Mouse (Mus musculus) embryonic facial prominence, embryonic 12.5 days (tissue): ENCODE data around the gene Cherp. TPM values are rescaled to one million over a fixed set of nuclear protein-coding genes. Genes with fewer than 3 reads are reported as not detected.

Source experiments
- ATAC-seq: fragments of 200-750 bp; cut with Nextera tagmentation; 2 replicates; pipeline ENCODE4 v1.8.0; 2017; ENCODE audit not compliant: insufficient number of reproducible peaks, insufficient read depth, low FRiP score, low TSS enrichment
- H3K27ac ChIP-seq: fragments of 300-500 bp; sonication (generic); 2 replicates; pipeline ENCODE4 v1.5.1; 2016; ENCODE audit warnings: mild to moderate bottlenecking
- H3K27me3 ChIP-seq: fragments of 300-500 bp; sonication (generic); 2 replicates; pipeline ENCODE4 v1.6.1; 2016; ENCODE audit warnings: mild to moderate bottlenecking, moderate library complexity
- H3K36me3 ChIP-seq: fragments of 300-500 bp; sonication (generic); 2 replicates; pipeline ENCODE4 v1.6.1; 2016; ENCODE audit warnings: mild to moderate bottlenecking
- H3K4me1 ChIP-seq: fragments of 300-500 bp; sonication (generic); 2 replicates; pipeline ENCODE4 v1.6.1; 2016
- H3K4me2 ChIP-seq: fragments of 300-500 bp; sonication (generic); replicated peaks from 2 replicates; pipeline ENCODE4 v1.6.1; 2016; ENCODE audit warnings: mild to moderate bottlenecking, moderate library complexity
- H3K4me3 ChIP-seq: fragments of 300-500 bp; sonication (generic); 2 replicates; pipeline ENCODE4 v1.5.1; 2016; ENCODE audit warnings: mild to moderate bottlenecking
- H3K9ac ChIP-seq: fragments of 300-500 bp; sonication (generic); 2 replicates; pipeline ENCODE4 v1.6.1; 2016; ENCODE audit warnings: mild to moderate bottlenecking, moderate library complexity
- H3K9me3 ChIP-seq: fragments of 300-500 bp; sonication (generic); 2 replicates; pipeline ENCODE4 v1.6.1; 2016; ENCODE audit warnings: mild to moderate bottlenecking, moderate library complexity
- WGBS: fragments of 180-500 bp; shearing (Covaris S2); methylation state at CpG from one replicate; pipeline ENCODE4 v1.1.7; 2016; 5-methylcytosine and 5-hydroxymethylcytosine counted together
- polyA plus RNA-seq: library from polyadenylated mRNA; unstranded; fragments of >200 nt; fragmentation: Nextera tagmentation; extraction: Ambion mirVana; gene quantifications from 2 replicates; pipeline ENCODE4 v1.2.1, GENCODE M21; 2016

Gene Cherp
- polyA plus RNA-seq, 1 experiment from 2014 or later, result 64.4 TPM

DNA sequence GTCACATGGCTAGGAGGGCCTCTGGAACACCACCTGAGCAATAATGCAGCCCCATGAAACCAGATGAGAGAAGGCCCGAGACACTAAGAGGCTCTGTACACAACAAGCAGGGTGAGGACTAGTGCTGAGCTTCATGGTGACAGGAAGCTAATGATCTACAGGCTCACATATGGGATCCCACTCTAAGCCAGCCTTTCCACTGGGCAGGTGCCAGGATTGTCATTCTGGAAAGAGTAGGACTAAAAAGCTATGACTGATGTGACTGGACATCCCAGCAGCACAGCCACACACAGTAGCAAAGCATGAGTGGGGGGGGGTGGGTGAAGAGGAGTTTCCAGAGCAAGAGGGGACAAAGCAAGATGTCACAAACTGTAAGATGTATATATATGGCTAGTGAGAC, 22.9 kb upstream of the Cherp start:
- Histone ChIP-seq H3K4me3 (no peak overlapping the region), H3K27ac (no peak overlapping the region), H3K4me1 (peaks cover 9% of the 10 kb centered on the region), H3K9me3 (no peaks in the 10 kb centered on the region), H3K36me3 (peaks cover 37% of the 10 kb centered on the region), H3K9ac (no peak overlapping the region), H3K27me3 (no peaks in the 10 kb centered on the region), H3K4me2 (no peak overlapping the region)
- ATAC-seq, result no peak
- 69% methylated on average over 1 of the region's 1 CpGs for WGBS

DNA sequence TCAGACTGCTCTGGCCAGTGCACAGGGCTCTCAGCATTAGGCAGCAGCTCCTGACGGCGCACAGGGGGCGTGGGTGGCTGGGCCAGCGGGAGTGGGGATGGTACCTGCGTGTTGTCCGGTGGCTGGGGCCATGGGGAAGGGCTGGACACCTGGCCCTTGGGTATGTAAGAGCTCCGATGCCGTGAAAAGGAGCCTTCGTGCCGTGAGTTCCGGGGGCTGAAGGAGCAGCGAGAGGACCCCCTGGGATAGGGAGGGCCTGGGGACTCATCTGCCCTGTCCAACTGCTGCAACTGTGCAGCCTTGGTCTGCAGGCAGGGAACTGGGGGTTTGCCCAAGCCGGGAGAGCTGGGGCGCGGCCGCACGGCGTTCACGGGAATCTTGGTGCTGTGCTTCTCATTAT, 21.2 kb upstream of the Cherp start:
- H3K9ac ChIP-seq, result no peak overlapping the region
- H3K4me2 ChIP-seq, result no peak overlapping the region
- no peaks in the 10 kb centered on the region for H3K27me3 ChIP-seq
- H3K9me3 ChIP-seq, result no peaks in the 10 kb centered on the region
- H3K4me3 ChIP-seq, result no peak overlapping the region
- peaks cover 14% of the 10 kb centered on the region for H3K4me1 ChIP-seq
- peaks cover 33% of the 10 kb centered on the region for H3K36me3 ChIP-seq
- no peak for ATAC-seq
- no peak overlapping the region for H3K27ac ChIP-seq
- WGBS, result 95% methylated on average over 19 of the region's 19 CpGs

DNA sequence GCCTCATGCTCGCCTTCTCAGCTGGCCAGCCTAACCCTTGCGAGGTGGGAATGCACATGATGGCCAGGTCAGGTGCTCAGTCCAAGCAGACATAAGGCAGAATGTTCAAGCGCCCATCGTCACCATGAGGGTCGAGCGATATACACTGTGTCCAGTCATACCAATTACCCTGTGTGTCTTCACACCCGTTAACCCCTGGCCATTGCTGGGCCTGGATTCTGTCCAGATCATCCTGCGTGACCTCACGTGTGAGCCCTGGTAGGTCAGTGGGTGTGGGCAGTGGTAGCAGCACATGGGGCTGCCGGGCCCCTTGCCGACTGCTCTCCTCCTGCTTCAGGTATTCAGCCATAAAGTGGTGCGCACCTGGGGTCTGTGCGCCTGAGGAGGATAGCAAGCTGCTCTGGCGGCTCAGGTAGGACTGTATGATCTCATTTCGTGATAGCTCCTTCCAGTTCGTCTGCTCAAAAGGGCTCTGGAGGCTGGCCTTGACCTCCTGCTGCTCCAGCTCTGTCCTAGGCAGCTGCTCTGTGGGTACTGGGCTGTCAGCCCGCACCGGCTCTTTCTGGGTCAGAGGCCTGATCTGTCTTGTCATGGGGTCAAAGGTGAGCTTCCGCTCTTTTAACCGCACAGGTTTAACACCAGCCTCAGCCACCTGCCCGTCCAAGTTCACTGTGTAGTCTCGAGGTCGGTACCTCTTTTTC, 20.5 kb upstream of the Cherp start:
- no peak overlapping the region for H3K4me2 ChIP-seq
- 87% methylated on average over 23 of the region's 23 CpGs for WGBS
- H3K4me3 ChIP-seq, result no peak overlapping the region
- H3K36me3 ChIP-seq, result peaks cover 33% of the 10 kb centered on the region
- H3K27me3 ChIP-seq, result no peaks in the 10 kb centered on the region
- no peak for ATAC-seq
- peaks cover 20% of the 10 kb centered on the region for H3K4me1 ChIP-seq
- 0 out of 2 replicates have a peak overlapping the region, but pooled peaks have one; percentile 3 for H3K9ac ChIP-seq
- H3K27ac ChIP-seq, result no peak overlapping the region
- H3K9me3 ChIP-seq, result no peaks in the 10 kb centered on the region

DNA sequence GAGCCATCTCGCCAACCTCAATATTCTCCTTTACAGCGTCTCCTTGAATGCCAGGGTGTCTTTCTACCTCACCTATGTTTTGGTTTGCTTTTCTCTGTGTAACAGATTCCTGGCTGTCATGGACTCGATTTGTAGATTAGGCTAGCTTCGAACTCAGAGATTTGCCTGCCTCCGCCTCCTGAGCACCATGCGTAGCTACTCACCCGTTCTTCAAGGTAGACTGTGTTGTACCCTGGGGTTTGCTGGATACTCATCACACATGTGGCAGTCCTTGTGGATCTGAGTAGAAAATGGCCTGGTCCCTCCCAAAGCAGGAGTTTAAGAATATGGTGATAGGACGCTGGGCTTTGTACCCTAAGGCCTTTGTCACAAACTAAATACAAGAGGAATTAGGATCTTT, 18.4 kb upstream of the Cherp start:
- Histone ChIP-seq H3K4me2 (peak overlapping the region; percentile 89), H3K9ac (peak overlapping the region; percentile 70), H3K4me3 (peak overlapping the region; percentile 91), H3K27me3 (no peaks in the 10 kb centered on the region), H3K4me1 (peaks cover 24% of the 10 kb centered on the region), H3K9me3 (no peaks in the 10 kb centered on the region), H3K27ac (peak overlapping the region; percentile 66; the same call in 1 of the 2 replicates), H3K36me3 (peaks cover 36% of the 10 kb centered on the region)
- WGBS, result 14% methylated on average over 8 of the region's 8 CpGs
- ATAC-seq, result no peak

DNA sequence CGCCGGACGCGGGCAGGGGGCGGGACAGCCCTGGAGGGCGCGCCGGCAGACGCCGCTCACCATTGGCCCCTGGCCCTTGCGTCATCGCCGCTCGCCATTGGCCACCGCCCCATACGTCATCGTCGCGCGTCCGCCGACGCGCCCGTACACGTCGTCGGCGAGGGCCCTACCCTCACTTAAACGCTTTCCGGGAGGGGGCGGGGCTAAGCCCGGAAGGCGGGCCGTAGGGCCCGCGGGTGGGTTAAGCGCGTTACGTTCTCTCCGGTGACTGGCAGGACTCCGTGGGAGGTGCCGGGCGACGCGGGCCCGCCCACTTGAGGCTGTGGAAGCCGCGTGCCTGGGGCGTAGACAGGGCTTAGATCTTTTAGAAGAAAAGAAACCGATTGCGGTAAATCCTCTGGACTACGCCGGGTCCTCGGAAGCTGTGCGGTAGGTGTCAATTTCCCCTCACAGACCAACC, 17.6 kb upstream of the Cherp start:
- ATAC-seq, result peak; percentile 96
- H3K27me3 ChIP-seq, result no peaks in the 10 kb centered on the region
- peak overlapping the region; percentile 72 for H3K27ac ChIP-seq
- peaks cover 24% of the 10 kb centered on the region for H3K4me1 ChIP-seq
- no peaks in the 10 kb centered on the region for H3K9me3 ChIP-seq
- peak overlapping the region; percentile 92 for H3K9ac ChIP-seq
- H3K4me3 ChIP-seq, result peak overlapping the region; percentile 91
- under 1% methylated on average over 55 of the region's 56 CpGs for WGBS
- peak overlapping the region; percentile 89 for H3K4me2 ChIP-seq
- H3K36me3 ChIP-seq, result peaks cover 43% of the 10 kb centered on the region

DNA sequence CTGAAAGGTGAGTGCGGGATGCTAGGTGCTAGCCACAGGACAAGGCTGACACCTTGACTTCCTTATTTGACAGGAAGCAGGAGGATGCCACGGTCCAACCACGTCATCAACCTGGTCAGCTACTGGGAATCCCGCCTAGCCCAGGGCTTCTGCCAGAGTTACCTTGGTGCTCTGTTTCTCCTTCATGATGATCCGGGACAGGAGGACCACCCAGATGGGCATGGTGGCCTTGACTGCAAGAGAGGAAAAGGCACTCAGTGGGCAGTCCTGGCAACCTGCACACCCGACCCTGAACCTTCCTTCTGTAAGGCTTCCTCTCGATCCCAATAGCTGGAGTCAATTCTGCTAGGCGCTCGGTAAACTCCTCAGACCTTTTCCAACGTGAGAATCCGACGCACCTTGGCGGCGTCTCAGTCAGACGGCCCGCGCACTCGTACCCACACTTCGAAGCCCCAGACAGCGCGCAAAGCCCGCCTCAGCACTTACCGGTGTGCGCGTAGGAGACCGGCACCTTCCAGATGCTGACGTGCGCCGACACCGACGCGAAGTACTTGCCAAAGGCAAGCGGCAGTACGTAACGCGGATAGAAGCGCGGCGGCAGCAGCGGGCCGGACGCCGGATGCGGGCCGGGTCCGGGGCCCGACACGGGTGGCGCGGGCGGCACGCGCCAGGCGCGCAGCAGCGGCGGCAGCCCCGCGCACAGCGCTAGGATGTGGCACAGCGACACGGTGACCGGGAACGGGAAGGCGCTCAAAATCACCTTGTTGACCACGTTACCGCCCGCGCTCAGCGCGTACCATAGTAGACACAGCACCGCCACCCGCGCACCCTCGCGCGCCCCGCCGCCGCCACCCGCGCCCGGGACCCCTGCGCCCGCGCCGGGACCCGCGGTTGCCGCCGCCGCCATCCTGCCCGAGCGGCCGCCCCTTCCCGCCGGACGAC, 16.9 kb upstream of the Cherp start, which contains the start of gene Slc35e1:
Gene Slc35e1 (minus strand): TSS at position 935 of the 942 bp plus-strand sequence.
- Histone ChIP-seq H3K4me1 (peaks cover 24% of the 10 kb centered on the region), H3K9ac (peak within 1 kb of the TSS; percentile 92), H3K27ac (peak within 1 kb of the TSS; percentile 72), H3K9me3 (no peaks in the 10 kb centered on the region), H3K4me3 (peak within 1 kb of the TSS; percentile 91), H3K27me3 (no peaks in the 10 kb centered on the region), H3K36me3 (peaks cover 46% of the 10 kb centered on the region), H3K4me2 (peak within 1 kb of the TSS; percentile 89)
- WGBS, result 1% methylated on average over 94 of the region's 98 CpGs
- ATAC-seq, result no peak; the same call in 1 of the 2 replicates

DNA sequence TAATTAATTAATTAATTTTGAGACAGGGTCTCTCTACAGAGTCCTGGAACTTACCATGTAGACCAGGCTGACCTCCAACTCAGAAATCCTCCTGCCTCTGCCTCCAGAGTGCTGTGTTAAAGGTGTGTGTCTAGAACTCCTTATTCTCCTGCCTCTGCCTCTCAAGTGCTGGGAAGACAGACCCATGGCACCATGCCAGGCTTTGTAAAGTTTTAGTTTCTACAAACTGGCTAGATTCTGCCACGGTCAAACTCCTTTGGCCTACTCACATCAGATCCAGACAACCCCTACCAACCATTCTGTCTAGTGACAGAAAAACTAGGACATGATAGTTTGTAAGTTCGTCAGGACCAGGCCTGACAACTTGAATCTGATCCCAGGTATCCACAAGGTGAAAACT, 16.0 kb upstream of the Cherp start:
- peak overlapping the region; percentile 92; the same call in 1 of the 2 replicates for H3K9ac ChIP-seq
- peaks cover 24% of the 10 kb centered on the region for H3K4me1 ChIP-seq
- H3K27ac ChIP-seq, result no peak overlapping the region
- no peak for ATAC-seq
- H3K4me3 ChIP-seq, result peak overlapping the region; percentile 91
- no peaks in the 10 kb centered on the region for H3K9me3 ChIP-seq
- peak overlapping the region; percentile 89 for H3K4me2 ChIP-seq
- peaks cover 43% of the 10 kb centered on the region for H3K36me3 ChIP-seq
- H3K27me3 ChIP-seq, result no peaks in the 10 kb centered on the region
- WGBS, result 86% methylated on average over 2 of the region's 2 CpGs

DNA sequence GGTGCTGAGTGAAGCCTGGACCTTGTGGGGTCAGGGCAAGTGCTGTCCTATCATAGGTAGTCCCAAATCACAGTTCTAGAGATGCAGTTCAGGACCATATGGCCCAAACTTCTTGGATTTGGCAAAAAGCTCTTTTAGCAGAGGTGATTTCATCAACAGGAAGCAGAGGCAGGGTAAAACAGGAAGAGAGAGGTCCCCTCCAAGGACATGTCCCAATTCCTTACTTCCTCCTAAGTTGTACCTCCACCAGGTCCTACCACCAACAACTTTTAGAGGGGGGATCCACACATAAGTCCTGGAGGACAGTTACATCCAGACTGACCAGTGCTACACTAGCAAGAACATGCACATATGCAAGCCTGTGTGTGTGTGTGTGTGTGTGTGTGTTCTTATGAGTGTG, 12.0 kb upstream of the Cherp start:
- no peak overlapping the region for H3K9ac ChIP-seq
- H3K4me3 ChIP-seq, result no peak overlapping the region
- H3K27ac ChIP-seq, result no peak overlapping the region
- no peaks in the 10 kb centered on the region for H3K27me3 ChIP-seq
- H3K4me2 ChIP-seq, result no peak overlapping the region
- ATAC-seq, result no peak
- no peaks in the 10 kb centered on the region for H3K9me3 ChIP-seq
- peaks cover 14% of the 10 kb centered on the region for H3K4me1 ChIP-seq
- H3K36me3 ChIP-seq, result peaks cover 58% of the 10 kb centered on the region

DNA sequence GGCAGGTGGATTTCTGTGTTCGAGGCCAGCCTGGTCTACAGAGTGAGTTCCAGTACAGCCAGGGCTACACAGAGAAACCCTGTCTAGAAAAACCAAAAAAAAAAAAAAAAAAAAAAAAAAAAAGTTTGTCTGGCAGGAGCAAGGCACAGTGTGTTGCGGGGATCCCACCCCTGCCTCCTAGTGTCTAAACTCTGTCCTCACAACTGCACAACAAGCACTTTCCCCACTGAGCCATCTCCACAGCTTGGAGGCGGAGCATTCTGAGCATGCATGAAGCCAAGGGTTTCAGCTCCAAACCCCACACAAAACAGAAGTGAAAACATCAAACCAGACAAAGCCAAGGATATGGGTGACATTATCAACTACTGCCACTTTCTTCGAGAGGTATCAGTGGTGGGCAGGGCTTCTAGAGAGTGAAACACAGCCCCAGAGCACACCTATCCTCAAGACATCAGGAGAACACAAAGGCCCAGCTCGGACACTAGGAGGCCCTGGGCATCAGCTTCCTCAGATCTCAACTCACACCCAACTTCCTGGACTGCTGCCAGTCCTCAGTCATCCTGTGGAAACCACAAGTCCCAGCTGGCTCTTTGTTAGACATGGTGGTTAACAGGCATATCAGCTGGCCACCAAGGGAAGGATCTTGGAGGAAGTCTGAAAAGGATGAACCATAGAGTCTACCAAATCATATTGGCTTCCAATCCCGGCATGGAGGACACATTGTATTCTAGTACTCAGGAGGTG, 10.6 kb upstream of the Cherp start:
- peaks cover 60% of the 10 kb centered on the region for H3K36me3 ChIP-seq
- H3K9me3 ChIP-seq, result no peaks in the 10 kb centered on the region
- 90% methylated on average over 6 of the region's 6 CpGs for WGBS
- no peaks in the 10 kb centered on the region for H3K27me3 ChIP-seq
- H3K27ac ChIP-seq, result no peak overlapping the region
- H3K4me1 ChIP-seq, result peaks cover 5% of the 10 kb centered on the region
- H3K4me3 ChIP-seq, result no peak overlapping the region
- ATAC-seq, result no peak
- H3K9ac ChIP-seq, result no peak overlapping the region
- H3K4me2 ChIP-seq, result no peak overlapping the region

DNA sequence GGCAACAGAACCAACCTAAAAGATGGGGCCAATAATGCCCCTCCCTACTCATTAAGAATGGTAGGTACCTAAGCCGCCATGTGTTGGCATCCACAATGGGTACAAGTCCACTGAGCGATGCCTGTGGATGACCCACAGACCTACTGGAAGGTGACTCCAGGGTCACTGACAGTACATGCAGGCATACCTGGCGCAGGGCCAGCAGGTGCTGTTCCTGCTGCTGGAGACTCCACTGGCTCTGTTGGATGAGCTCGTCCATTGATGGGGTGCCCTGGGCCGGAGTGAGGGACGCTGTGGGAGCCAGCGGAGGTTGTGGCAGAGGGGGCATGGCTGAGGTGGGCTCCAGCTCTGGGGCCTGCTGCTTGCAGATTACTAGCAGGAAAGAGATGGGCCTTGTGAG, 4.3 kb downstream of the Cherp start:
- Histone ChIP-seq H3K36me3 (peaks cover 75% of the 10 kb centered on the region), H3K4me1 (peaks cover 7% of the 10 kb centered on the region; the same call in 1 of the 2 replicates), H3K9me3 (no peaks in the 10 kb centered on the region), H3K9ac (no peak overlapping the region), H3K27ac (no peak overlapping the region), H3K4me3 (no peak overlapping the region), H3K27me3 (no peaks in the 10 kb centered on the region), H3K4me2 (no peak overlapping the region)
- no peak for ATAC-seq
- 98% methylated on average over 7 of the region's 7 CpGs for WGBS

DNA sequence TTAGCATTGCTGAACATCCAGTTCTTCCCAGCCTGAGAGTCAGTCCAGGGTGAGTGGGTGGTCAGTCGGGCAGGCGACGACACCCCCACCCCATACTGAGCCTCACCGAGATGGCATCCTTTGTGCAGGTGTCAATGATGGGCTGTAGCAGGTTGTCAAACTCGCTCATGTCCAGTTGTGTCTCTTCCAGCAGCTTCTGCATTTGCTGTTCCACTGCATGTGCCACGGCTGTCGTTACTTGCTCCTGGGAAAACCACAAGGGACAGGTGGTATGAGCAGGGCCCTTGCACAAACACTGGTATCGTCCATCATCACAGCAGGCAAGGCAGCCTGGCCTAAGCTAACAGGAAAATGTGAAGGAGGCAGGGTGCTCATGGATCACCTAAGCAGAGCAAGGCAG, 5.0 kb downstream of the Cherp start:
- Histone ChIP-seq H3K9ac (no peak overlapping the region), H3K9me3 (no peaks in the 10 kb centered on the region), H3K4me2 (no peak overlapping the region), H3K27me3 (no peaks in the 10 kb centered on the region), H3K27ac (no peak overlapping the region), H3K36me3 (peaks cover 82% of the 10 kb centered on the region), H3K4me3 (no peak overlapping the region), H3K4me1 (peaks cover 7% of the 10 kb centered on the region; the same call in 1 of the 2 replicates)
- WGBS, result 88% methylated on average over 8 of the region's 8 CpGs
- ATAC-seq, result no peak
